Mouse (Mus musculus) intestine, embryonic 14.5 days (tissue): ENCODE measurements at regions not wholly inside any gene's neighbourhood (a gene's known extent, or its start where the extent isn't known, plus 50 kb on each side); places are given as distances from the start of the nearest gene placed in this dataset.

Source experiments
- ATAC-seq: fragments of 200-750 bp; cut with Nextera tagmentation; replicated peaks from 2 replicates; pipeline ENCODE4 v1.8.0; 2017; ENCODE audit warnings: low read depth, moderate number of reproducible peaks, moderate TSS enrichment, moderate library complexity; ENCODE audit not compliant: low FRiP score, low TSS enrichment
- DNase-seq: peaks from one replicate; pipeline ENCODE4 v3.0.0-alpha.2; 2018; ENCODE audit warnings: low spot score
- H3K27ac ChIP-seq: fragments of 300-500 bp; sonication (generic); 2 replicates; pipeline ENCODE4 v1.5.1; 2014; ENCODE audit warnings: low read depth, mild to moderate bottlenecking, control low read depth
- H3K27me3 ChIP-seq: fragments of 300-500 bp; sonication (generic); replicated peaks from 2 replicates; pipeline ENCODE4 v1.6.1; 2014; ENCODE audit warnings: low read length, control low read depth; ENCODE audit not compliant: control insufficient read depth, insufficient read depth
- H3K36me3 ChIP-seq: fragments of 300-500 bp; sonication (generic); 2 replicates; pipeline ENCODE4 v1.6.1; 2014; ENCODE audit warnings: low read length, control low read depth; ENCODE audit not compliant: control insufficient read depth, insufficient read depth
- H3K4me1 ChIP-seq: fragments of 300-500 bp; sonication (generic); replicated peaks from 2 replicates; pipeline ENCODE4 v1.6.1; 2014; ENCODE audit warnings: low read length, control low read depth, mixed read lengths; ENCODE audit not compliant: control insufficient read depth, insufficient read depth
- H3K4me2 ChIP-seq: fragments of 300-500 bp; sonication (generic); 2 replicates; pipeline ENCODE4 v1.6.1; 2014; ENCODE audit warnings: low read length
- H3K4me3 ChIP-seq: fragments of 300-500 bp; sonication (generic); 2 replicates; pipeline ENCODE4 v1.5.1; 2014; ENCODE audit warnings: low read depth, low read length, control low read depth, mixed read lengths
- H3K9ac ChIP-seq: fragments of 300-500 bp; sonication (generic); 2 replicates; pipeline ENCODE4 v1.6.1; 2014; ENCODE audit warnings: mild to moderate bottlenecking, low read length
- H3K9me3 ChIP-seq: fragments of 300-500 bp; sonication (generic); 2 replicates; pipeline ENCODE4 v1.6.1; 2016; ENCODE audit warnings: low read length, control low read depth; ENCODE audit not compliant: control insufficient read depth
- WGBS: fragments of 180-500 bp; shearing (Covaris S2); extraction: QIAGEN DNeasy Blood & Tissue Kit; methylation state at CpG from one replicate; pipeline ENCODE4 v1.1.7; 2014; 5-methylcytosine and 5-hydroxymethylcytosine counted together

DNA sequence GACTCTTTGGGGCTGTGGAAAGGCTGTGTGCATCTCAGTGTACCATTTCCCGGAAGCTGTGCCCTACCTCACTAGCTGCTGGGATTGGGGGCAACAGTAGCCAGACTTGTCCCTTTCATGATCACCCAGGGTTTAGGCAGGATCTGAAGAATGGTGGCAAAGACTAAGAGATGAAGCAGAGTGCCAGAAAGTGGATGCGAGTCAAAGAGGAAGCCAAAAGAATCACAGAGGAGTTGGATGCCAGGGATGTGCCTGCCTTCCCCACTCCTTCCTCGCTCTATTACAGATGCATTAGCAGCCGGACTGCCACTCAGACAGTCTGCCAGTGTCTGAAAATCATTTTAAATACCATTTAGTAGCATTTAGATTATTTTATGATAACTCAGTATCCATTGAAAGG is 271.5 kb upstream of the Slc24a2 start:
- no peak overlapping the region for H3K27ac ChIP-seq
- H3K4me1 ChIP-seq, result no peaks in the 10 kb centered on the region
- no peak overlapping the region for H3K9ac ChIP-seq
- DNase-seq (no peak), ATAC-seq (no peak)
- H3K4me2 ChIP-seq, result no peak overlapping the region
- H3K4me3 ChIP-seq, result no peak overlapping the region
- H3K36me3 ChIP-seq, result no peaks in the 10 kb centered on the region
- H3K9me3 ChIP-seq, result no peaks in the 10 kb centered on the region
- WGBS, result 91% methylated on average over 4 of the region's 4 CpGs
- no peaks in the 10 kb centered on the region for H3K27me3 ChIP-seq

DNA sequence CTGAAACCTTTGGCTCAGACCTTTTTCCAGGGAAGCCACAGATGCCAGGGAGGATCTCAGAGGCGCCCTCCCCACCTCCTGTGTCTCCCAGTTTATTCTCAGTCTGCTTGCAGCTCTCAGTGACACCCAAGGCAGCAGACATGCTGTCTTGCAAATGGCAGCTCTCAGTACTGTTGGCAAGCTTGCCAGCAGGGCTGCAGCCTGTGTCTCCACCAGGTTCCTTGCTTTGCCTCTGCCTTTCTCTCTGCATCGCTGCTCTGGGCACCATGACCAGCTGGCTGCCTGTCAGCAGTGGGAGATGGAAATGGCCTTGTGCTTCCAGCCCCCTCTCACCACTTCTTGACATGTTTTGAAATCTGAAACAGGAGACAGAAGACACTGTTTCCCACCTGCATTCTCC is 270.2 kb upstream of the Slc24a2 start:
- WGBS, result 65% methylated on average over 2 of the region's 2 CpGs
- H3K9me3 ChIP-seq, result no peaks in the 10 kb centered on the region
- H3K4me3 ChIP-seq, result no peak overlapping the region
- no peaks in the 10 kb centered on the region for H3K36me3 ChIP-seq
- H3K9ac ChIP-seq, result no peak overlapping the region
- H3K27me3 ChIP-seq, result no peaks in the 10 kb centered on the region
- H3K4me1 ChIP-seq, result no peaks in the 10 kb centered on the region
- H3K4me2 ChIP-seq, result no peak overlapping the region
- ATAC-seq, result no peak
- no peak for DNase-seq
- no peak overlapping the region for H3K27ac ChIP-seq

DNA sequence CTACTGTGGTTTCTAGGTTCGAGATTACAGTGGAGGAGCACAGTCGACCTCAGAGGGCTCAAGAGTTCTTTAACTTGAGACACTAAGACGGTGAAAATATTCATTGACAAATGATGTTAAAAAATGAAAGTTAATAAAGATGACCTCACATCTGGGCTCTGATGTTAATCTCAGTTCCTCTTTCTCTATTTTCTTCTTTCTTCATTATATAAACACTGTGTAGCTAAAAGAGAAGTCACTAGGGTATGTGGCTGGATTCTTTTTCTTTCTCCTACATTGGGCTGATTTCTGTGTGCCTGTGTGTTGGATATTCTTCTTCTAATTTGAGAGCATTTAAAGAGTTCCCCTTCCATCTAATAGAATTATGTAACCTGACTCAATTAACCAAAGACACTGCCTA is 257.5 kb upstream of the Slc24a2 start:
- Histone ChIP-seq H3K27ac (no peak overlapping the region), H3K9me3 (no peaks in the 10 kb centered on the region), H3K4me2 (no peak overlapping the region), H3K9ac (no peak overlapping the region), H3K36me3 (no peaks in the 10 kb centered on the region), H3K4me3 (no peak overlapping the region), H3K4me1 (no peaks in the 10 kb centered on the region), H3K27me3 (no peaks in the 10 kb centered on the region)
- no peak for ATAC-seq
- 73% methylated on average over 3 of the region's 3 CpGs for WGBS
- no peak for DNase-seq

DNA sequence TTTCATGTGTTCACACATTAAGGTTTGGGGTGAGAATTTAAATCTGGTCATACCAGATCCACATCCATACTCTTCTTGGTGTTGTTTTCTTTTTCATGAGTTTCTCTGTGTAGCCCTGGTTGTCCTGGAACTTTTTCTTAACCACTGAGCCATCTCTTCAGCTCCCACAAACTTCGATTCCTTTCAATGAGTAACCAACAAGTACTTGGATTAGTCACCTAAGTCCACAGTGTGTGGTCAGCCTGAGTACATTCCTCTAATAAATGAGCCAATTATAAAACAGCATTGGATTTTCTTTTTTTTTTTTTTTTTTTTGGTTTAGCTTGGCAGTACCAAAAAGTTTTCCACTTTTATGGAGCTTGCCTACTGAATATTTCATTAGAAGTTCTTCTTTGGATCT is 245.3 kb upstream of the Slc24a2 start:
- no peak overlapping the region for H3K9ac ChIP-seq
- no peaks in the 10 kb centered on the region for H3K9me3 ChIP-seq
- H3K4me1 ChIP-seq, result no peaks in the 10 kb centered on the region
- no peak for DNase-seq
- no peak overlapping the region for H3K4me2 ChIP-seq
- H3K36me3 ChIP-seq, result no peaks in the 10 kb centered on the region
- no peak overlapping the region for H3K27ac ChIP-seq
- 81% methylated on average over 1 of the region's 1 CpGs for WGBS
- H3K27me3 ChIP-seq, result no peaks in the 10 kb centered on the region
- H3K4me3 ChIP-seq, result no peak overlapping the region
- ATAC-seq, result no peak

DNA sequence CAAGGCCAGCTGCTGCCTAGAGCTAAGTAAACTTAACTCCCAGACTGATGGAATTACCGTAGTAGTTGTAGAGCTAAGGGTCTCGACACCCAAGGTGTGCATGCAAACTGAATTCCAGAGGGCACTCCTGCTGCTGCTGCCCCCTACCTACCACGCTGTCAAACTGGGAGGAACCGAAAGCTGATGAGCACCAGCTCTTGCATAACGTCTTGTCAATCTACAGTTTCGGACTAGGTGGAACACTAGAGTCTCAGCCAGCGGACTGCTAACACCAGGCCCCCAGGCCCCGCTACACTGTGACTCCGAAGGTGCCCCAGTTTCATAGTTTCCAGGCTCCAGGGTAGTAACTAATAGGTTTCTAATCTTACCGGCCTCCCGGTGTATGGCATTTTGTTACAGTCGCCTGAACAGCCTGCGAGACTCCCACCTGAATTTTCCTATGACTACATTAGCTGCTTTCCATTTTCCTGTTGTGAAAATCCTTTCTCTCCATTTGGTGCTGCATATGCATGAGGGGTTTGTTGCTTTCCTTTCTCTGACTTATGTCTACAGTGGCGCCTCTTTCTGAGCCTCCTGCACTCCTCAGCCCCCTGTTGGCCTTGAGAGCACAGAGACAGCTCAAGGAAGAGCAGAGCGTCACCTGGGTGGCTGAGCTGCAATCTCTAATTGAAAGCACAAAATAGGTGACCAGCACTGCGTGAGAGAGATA is 243.2 kb upstream of the Slc24a2 start:
- Histone ChIP-seq H3K36me3 (no peaks in the 10 kb centered on the region), H3K9ac (no peak overlapping the region), H3K4me2 (no peak overlapping the region), H3K27ac (no peak overlapping the region), H3K27me3 (no peaks in the 10 kb centered on the region), H3K9me3 (no peaks in the 10 kb centered on the region), H3K4me3 (no peak overlapping the region), H3K4me1 (no peaks in the 10 kb centered on the region)
- DNase-seq (no peak), ATAC-seq (no peak)
- 89% methylated on average over 16 of the region's 16 CpGs for WGBS

DNA sequence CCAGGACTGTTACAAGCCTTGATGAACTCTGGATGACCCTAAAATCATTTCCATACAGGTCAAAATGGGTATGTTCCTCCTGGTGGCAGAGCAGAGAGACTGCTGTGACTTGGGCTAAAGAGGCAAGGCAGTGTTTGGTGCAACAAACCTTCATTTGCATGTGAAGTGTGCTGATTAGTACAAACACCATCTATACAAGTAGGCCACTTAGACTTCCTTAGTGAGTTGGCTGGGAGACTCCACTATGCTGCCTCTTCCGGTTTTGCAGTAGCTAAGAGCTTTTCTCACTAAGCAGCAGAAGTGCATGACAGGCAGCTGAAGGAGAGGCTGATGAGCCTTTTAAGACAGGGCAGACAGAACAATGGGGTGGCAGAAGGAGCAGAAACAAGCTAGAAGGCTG is 242.5 kb upstream of the Slc24a2 start:
- 68% methylated on average over 1 of the region's 1 CpGs for WGBS
- Histone ChIP-seq H3K9me3 (no peaks in the 10 kb centered on the region), H3K4me2 (no peak overlapping the region), H3K27me3 (no peaks in the 10 kb centered on the region), H3K4me1 (no peaks in the 10 kb centered on the region), H3K9ac (no peak overlapping the region), H3K4me3 (no peak overlapping the region), H3K27ac (no peak overlapping the region), H3K36me3 (no peaks in the 10 kb centered on the region)
- ATAC-seq, result no peak
- DNase-seq, result no peak

DNA sequence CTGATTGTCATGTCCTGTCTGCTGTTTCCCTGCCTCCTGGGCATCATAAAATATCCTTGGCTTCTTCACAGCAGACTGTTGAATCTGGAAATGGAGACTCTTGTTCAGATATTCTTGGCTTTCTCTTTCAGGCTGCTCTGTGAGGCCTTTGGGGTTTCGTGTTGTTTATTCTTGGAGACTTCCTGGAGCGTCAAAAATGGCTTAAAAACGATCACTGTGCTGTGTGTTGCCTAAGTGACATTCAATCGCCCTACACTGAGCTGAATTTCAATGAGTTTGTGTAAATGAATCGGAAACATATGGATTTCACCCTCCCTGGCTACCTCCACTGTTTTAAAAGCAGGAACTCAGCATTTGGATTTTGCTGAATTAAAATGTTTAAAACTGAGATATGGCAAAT is 241.1 kb upstream of the Slc24a2 start:
- 47% methylated on average over 5 of the region's 5 CpGs for WGBS
- Histone ChIP-seq H3K27me3 (no peaks in the 10 kb centered on the region), H3K36me3 (no peaks in the 10 kb centered on the region), H3K27ac (no peak overlapping the region), H3K4me2 (no peak overlapping the region), H3K4me1 (no peaks in the 10 kb centered on the region), H3K9ac (no peak overlapping the region), H3K9me3 (no peaks in the 10 kb centered on the region), H3K4me3 (no peak overlapping the region)
- DNase-seq (no peak), ATAC-seq (no peak)

DNA sequence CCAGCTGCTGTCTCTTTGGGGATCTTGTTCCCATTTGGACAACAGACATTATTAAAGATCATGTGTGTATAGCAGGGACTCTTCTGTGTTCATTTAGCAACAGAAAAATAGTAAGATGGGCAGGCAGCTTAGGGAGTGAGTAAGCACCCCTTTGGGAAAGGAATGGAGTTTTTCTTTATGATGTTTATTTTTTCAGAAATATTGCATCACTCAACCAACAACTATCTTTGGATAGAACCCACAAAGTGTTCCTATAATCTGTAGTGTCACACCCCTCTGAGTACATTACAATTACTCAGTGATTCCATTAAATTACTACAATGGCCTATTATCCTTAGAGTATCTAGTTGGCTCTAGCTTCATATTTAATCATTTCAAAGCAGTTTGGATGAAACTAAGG is 237.3 kb upstream of the Slc24a2 start:
- Histone ChIP-seq H3K27ac (no peak overlapping the region), H3K4me1 (no peaks in the 10 kb centered on the region), H3K36me3 (no peaks in the 10 kb centered on the region), H3K9ac (no peak overlapping the region), H3K4me3 (no peak overlapping the region), H3K27me3 (no peaks in the 10 kb centered on the region), H3K4me2 (no peak overlapping the region), H3K9me3 (no peaks in the 10 kb centered on the region)
- no peak for ATAC-seq
- no peak for DNase-seq

DNA sequence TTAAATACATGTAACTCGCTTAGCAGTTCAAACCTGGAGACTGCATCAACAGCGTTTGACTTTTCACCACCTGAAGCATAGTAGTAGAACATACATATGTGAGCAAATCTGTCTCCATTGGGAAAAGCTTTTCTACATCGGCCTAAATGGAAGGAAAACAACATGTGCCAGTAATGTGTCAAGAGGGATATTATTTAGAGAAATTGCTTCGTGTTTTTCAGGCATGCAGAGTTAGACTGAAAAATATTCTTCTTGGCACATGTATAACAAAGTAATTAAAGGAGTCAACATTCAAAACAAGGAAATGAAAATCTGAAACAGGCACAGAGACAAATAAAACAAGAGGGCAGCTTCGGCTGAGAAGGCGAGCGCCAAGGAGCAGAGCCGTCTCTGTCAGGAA is 236.7 kb upstream of the Slc24a2 start:
- no peaks in the 10 kb centered on the region for H3K36me3 ChIP-seq
- H3K9ac ChIP-seq, result no peak overlapping the region
- H3K9me3 ChIP-seq, result no peaks in the 10 kb centered on the region
- no peak overlapping the region for H3K4me3 ChIP-seq
- no peak overlapping the region for H3K4me2 ChIP-seq
- ATAC-seq, result no peak
- 80% methylated on average over 8 of the region's 8 CpGs for WGBS
- no peaks in the 10 kb centered on the region for H3K4me1 ChIP-seq
- no peak for DNase-seq
- H3K27ac ChIP-seq, result no peak overlapping the region
- no peaks in the 10 kb centered on the region for H3K27me3 ChIP-seq
